Mouse (Mus musculus) liver, adult 2 months (tissue): ENCODE results near the gene Adam19. TPM values are rescaled to one million over a fixed set of nuclear protein-coding genes. Genes with fewer than 3 reads are reported as not detected.

Source experiments
- DNase-seq: peaks from one replicate; pipeline ENCODE4 v3.0.0-alpha.2; 2011; ENCODE audit warnings: low read depth, low spot score; ENCODE audit errors: extremely low read depth
- H3K27ac ChIP-seq: fragments of 200-500 bp; replicated peaks from 2 replicates; pipeline ENCODE4 v1.5.1; 2012; ENCODE audit warnings: low read depth, mild to moderate bottlenecking, control low read depth, inconsistent platforms, low read length; ENCODE audit not compliant: insufficient read depth
- H3K27me3 ChIP-seq: fragments of 200-500 bp; 2 replicates; pipeline ENCODE4 v1.6.1; 2012; ENCODE audit warnings: mild to moderate bottlenecking, moderate library complexity, low read length, inconsistent platforms; ENCODE audit not compliant: control insufficient read depth, insufficient read depth
- H3K36me3 ChIP-seq: fragments of 200-500 bp; 2 replicates; pipeline ENCODE4 v1.6.1; 2012; ENCODE audit warnings: low read length, inconsistent platforms; ENCODE audit not compliant: control insufficient read depth, insufficient read depth
- H3K4me1 ChIP-seq: fragments of 200-500 bp; 2 replicates; pipeline ENCODE4 v1.6.1; 2011; ENCODE audit warnings: low read length; ENCODE audit not compliant: control insufficient read depth, insufficient read depth
- H3K4me3 ChIP-seq: fragments of 200-500 bp; 2 replicates; pipeline ENCODE4 v1.5.1; 2011; ENCODE audit warnings: low read depth, mild to moderate bottlenecking, control low read depth, low read length, moderate library complexity; ENCODE audit not compliant: insufficient read depth
- H3K79me2 ChIP-seq: fragments of 200-500 bp; 2 replicates; pipeline ENCODE4 v1.6.1; 2012; ENCODE audit warnings: inconsistent platforms, mild to moderate bottlenecking, low read length, moderate library complexity; ENCODE audit not compliant: control insufficient read depth, insufficient read depth
- H3K9ac ChIP-seq: fragments of 200-500 bp; 2 replicates; pipeline ENCODE4 v1.6.1; 2012; ENCODE audit warnings: low read depth, mild to moderate bottlenecking, control low read depth, inconsistent platforms, low read length
- CTCF ChIP-seq: fragments of 200-500 bp; IDR thresholded peaks from 2 replicates; pipeline ENCODE4 v1.5.1; 2011; ENCODE audit warnings: low read depth, low read length, control low read depth
- POLR2A ChIP-seq: fragments of 200-500 bp; IDR thresholded peaks from 2 replicates; pipeline ENCODE4 v1.6.1; 2011; ENCODE audit warnings: low read length, control low read depth; ENCODE audit not compliant: insufficient read depth; ENCODE audit errors: extremely low read depth
- WGBS: fragments of 180-500 bp; shearing (Covaris S2); methylation state at CpG from one replicate; pipeline ENCODE4 v1.1.7; 2018; 5-methylcytosine and 5-hydroxymethylcytosine counted together
- polyA plus RNA-seq: library from polyadenylated mRNA; depleted of rRNA; stranded (reverse); fragments of >200 nt; gene quantifications from 2 replicates; pipeline ENCODE4 v1.2.3, GENCODE M21; 2012
- total RNA-seq: library from RNA; depleted of rRNA; stranded (reverse); fragments of >200 nt; gene quantifications from 2 replicates; pipeline ENCODE4 v1.2.3, GENCODE M21; 2014

The Adam19 gene
- total and polyA plus RNA-seq, 2 experiments, result 0.55 to 1.1 TPM

GRCm38 (mm10) chr11:46073850-46074688 lies 18.3 kb downstream of the Adam19 start:
- 94% methylated on average over 16 of the region's 17 CpGs for WGBS

GRCm38 (mm10) chr11:46075507-46075906 lies 19.7 kb downstream of the Adam19 start:
- no peak overlapping the region for H3K27ac ChIP-seq
- H3K4me1 ChIP-seq, result peaks cover 17% of the 10 kb centered on the region
- WGBS, result 77% methylated on average over 3 of the region's 3 CpGs
- no peak for DNase-seq
- no peaks in the 10 kb centered on the region for H3K27me3 ChIP-seq
- no peaks in the 10 kb centered on the region for H3K36me3 ChIP-seq
- no peak for TF ChIP-seq CTCF
- no peak for TF ChIP-seq POLR2A
- H3K4me3 ChIP-seq, result no peak overlapping the region
- no peaks in the 10 kb centered on the region for H3K79me2 ChIP-seq
- no peak overlapping the region for H3K9ac ChIP-seq

More at GRCm38 (mm10) chr11:46073850-46074688, 18.3 kb downstream of the Adam19 start:
- Histone ChIP-seq H3K36me3 (no peaks in the 10 kb centered on the region), H3K27me3 (no peaks in the 10 kb centered on the region), H3K9ac (no peak overlapping the region), H3K27ac (no peak overlapping the region), H3K79me2 (no peaks in the 10 kb centered on the region), H3K4me1 (peaks cover 17% of the 10 kb centered on the region), H3K4me3 (no peak overlapping the region)
- TF ChIP-seq CTCF, result no peak
- DNase-seq, result no peak

GRCm38 (mm10) chr11:46076442-46077158 lies 20.8 kb downstream of the Adam19 start:
- Histone ChIP-seq H3K79me2 (no peaks in the 10 kb centered on the region), H3K27me3 (no peaks in the 10 kb centered on the region), H3K4me3 (no peak overlapping the region), H3K27ac (no peak overlapping the region), H3K9ac (no peak overlapping the region), H3K4me1 (peaks cover 17% of the 10 kb centered on the region), H3K36me3 (no peaks in the 10 kb centered on the region)
- 82% methylated on average over 11 of the region's 11 CpGs for WGBS
- TF ChIP-seq CTCF (no peak), POLR2A (no peak)
- peak; percentile 33 for DNase-seq

DNA sequence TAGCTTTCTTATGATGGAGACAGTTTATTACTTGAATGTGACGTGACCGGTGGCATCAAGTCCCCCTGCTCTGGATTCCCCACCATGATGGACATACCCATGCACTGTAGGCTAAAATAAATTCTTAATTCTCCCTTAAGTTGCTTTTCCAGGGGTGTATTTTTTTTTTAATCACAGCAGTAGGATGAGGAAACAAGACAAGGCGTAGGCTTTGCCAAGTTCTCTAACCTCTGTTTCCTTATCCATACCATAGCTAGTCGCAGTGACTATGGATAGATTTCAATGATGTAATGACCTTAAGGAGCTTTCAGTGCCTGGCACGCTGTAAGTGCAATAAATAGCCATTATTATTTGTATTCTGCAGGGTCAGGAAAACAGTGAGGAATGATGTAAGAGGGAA lies 21.5 kb downstream of the Adam19 start:
- Histone ChIP-seq H3K27me3 (no peaks in the 10 kb centered on the region), H3K4me3 (no peak overlapping the region), H3K36me3 (no peaks in the 10 kb centered on the region), H3K27ac (no peak overlapping the region), H3K9ac (no peak overlapping the region), H3K79me2 (no peaks in the 10 kb centered on the region), H3K4me1 (peaks cover 17% of the 10 kb centered on the region)
- DNase-seq, result peak; percentile 35
- 77% methylated on average over 5 of the region's 5 CpGs for WGBS
- TF ChIP-seq POLR2A (no peak), CTCF (no peak)

- H3K27me3 ChIP-seq, result no peaks in the 10 kb centered on the region
- H3K9ac ChIP-seq, result no peak overlapping the region
- no peaks in the 10 kb centered on the region for H3K79me2 ChIP-seq
- H3K4me3 ChIP-seq, result no peak overlapping the region
- H3K27ac ChIP-seq, result peak overlapping the region; percentile 13
- WGBS, result 75% methylated on average over 7 of the region's 7 CpGs
- TF ChIP-seq POLR2A, result no peak
- TF ChIP-seq CTCF, result no peak
- no peak for DNase-seq
- peaks cover 13% of the 10 kb centered on the region for H3K4me1 ChIP-seq
- no peaks in the 10 kb centered on the region for H3K36me3 ChIP-seq
Measured at GRCm38 (mm10) chr11:46077732-46078375, 22.1 kb downstream of the Adam19 start.
